In the genomic region with DNA sequence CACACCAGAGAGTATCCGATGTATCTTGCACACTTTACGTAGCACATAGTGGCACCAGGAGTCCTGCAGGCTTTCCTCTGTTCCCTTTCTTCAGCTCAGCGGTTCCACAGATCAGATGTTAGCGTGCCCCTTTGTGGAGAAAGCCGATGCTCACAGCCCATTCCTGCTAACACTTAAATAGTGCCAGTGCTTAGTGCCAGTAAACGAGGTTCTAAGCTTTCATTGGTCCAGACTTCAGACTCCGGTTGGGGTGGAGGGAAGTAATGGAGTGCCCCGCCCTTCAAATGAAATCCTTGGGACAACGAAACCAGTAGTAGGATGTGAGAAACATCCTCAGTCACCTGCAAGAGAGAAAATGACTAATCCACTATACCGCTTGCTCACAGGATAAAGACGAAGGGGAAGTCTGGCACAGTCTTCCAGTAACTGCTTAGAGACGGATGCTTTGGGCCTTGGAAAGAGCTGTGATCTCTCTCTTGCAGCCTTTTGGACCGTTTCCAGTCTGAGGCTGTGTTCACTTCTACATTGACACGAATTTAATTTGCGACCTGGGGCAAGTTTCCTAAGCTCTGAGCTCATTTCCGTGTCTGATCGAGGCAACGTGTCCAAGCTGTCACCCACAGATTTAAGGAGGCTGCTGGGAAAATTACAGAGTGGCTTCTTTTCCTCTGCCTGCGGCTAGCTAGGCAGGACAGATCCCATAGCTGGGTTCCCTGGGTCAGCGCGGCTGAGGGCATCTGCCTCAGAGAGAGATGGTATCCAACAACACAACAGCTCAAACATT, we compare ENCODE assay signal across 8 mouse cellular contexts. TPM values are rescaled to one million over a fixed set of nuclear protein-coding genes. Genes with fewer than 3 reads are reported as not detected.
DNase-seq lines count a peak whose midpoint lies in the region; ATAC-seq and TF ChIP-seq lines count a peak whose summit lies in the region.

No protein-coding gene starts in this region.

- no peak overlapping the region for H3K4me2 ChIP-seq in midbrain, embryonic 11.5 days
- no peak overlapping the region for H3K4me2 ChIP-seq in midbrain, embryonic 13.5 days (replicated peaks)
- H3K4me2 ChIP-seq in intestine, embryonic 16.5 days (ENCODE audit: low read depth, low read length), result no peak overlapping the region
- H3K4me2 ChIP-seq in lung, embryonic 14.5 days, result peak overlapping the region; percentile 31

- peak; percentile 82 for DNase-seq in midbrain, embryonic 11.5 days (ENCODE audit: low spot score, missing footprints)
- peak; percentile 16 to 29 for DNase-seq in cerebellum, adult 2 months
- DNase-seq in gonadal fat pad, adult 2 months (ENCODE audit: low read depth), result peak; percentile 42
- peak; percentile 79 for DNase-seq in lung, embryonic 14.5 days
- DNase-seq in urinary bladder, adult 2 months (ENCODE audit: low spot score), result peak; percentile 25
- no peak for DNase-seq in spleen, adult 12 weeks (ENCODE audit: low spot score)

- no peaks in the 10 kb centered on the region for H3K9me3 ChIP-seq in midbrain, embryonic 11.5 days (ENCODE audit: control insufficient read depth, low read length)
- H3K9me3 ChIP-seq in midbrain, embryonic 13.5 days, result no peaks in the 10 kb centered on the region
- H3K9me3 ChIP-seq in intestine, embryonic 16.5 days (ENCODE audit: control insufficient read depth, low read length), result no peaks in the 10 kb centered on the region
- no peaks in the 10 kb centered on the region for H3K9me3 ChIP-seq in lung, embryonic 14.5 days (ENCODE audit: low read depth, low read length)

- no peak for TF ChIP-seq CTCF in cerebellum, adult 2 months (IDR thresholded peaks at IDR 0.05; ENCODE audit: borderline replicate concordance, insufficient read depth, low read depth, low read length)
- TF ChIP-seq CTCF in lung, embryonic 14.5 days (IDR thresholded peaks at IDR 0.05; ENCODE audit: low read depth), result no peak

- no peaks in the 10 kb centered on the region for H3K36me3 ChIP-seq in midbrain, embryonic 11.5 days (ENCODE audit: control insufficient read depth, insufficient read depth, low read length)
- no peaks in the 10 kb centered on the region for H3K36me3 ChIP-seq in midbrain, embryonic 13.5 days
- no peaks in the 10 kb centered on the region for H3K36me3 ChIP-seq in intestine, embryonic 16.5 days (ENCODE audit: control insufficient read depth, insufficient read depth, low read length)
- no peaks in the 10 kb centered on the region for H3K36me3 ChIP-seq in lung, embryonic 14.5 days (ENCODE audit: insufficient read depth)

- no peaks in the 10 kb centered on the region for H3K27me3 ChIP-seq in midbrain, embryonic 11.5 days (ENCODE audit: control insufficient read depth, insufficient read depth, low read length)
- no peaks in the 10 kb centered on the region for H3K27me3 ChIP-seq in midbrain, embryonic 13.5 days
- no peaks in the 10 kb centered on the region for H3K27me3 ChIP-seq in cerebellum, adult 2 months (ENCODE audit: control insufficient read depth, insufficient read depth, low read length)
- no peaks in the 10 kb centered on the region for H3K27me3 ChIP-seq in intestine, embryonic 16.5 days (replicated peaks; ENCODE audit: control insufficient read depth, insufficient read depth, low read length)
- H3K27me3 ChIP-seq in lung, embryonic 14.5 days (ENCODE audit: insufficient read depth, low read length), result no peaks in the 10 kb centered on the region

- no peak for ATAC-seq in midbrain, embryonic 11.5 days (ENCODE audit: low FRiP score)
- ATAC-seq in midbrain, embryonic 13.5 days, result no peak
- peak; percentile 68 for ATAC-seq in intestine, embryonic 16.5 days
- peak; percentile 62 for ATAC-seq in lung, embryonic 14.5 days (ENCODE audit: insufficient read depth)

- WGBS in midbrain, embryonic 11.5 days, result 80% methylated on average over 21 of the region's 21 CpGs
- WGBS in midbrain, embryonic 13.5 days, result 78% methylated on average over 21 of the region's 21 CpGs
- 19% methylated on average over 21 of the region's 21 CpGs for WGBS in cerebellum, adult 2 months
- WGBS in intestine, embryonic 16.5 days, result 55% methylated on average over 21 of the region's 21 CpGs
- WGBS in lung, embryonic 14.5 days, result 53% methylated on average over 21 of the region's 21 CpGs

- H3K27ac ChIP-seq in midbrain, embryonic 11.5 days (ENCODE audit: low read depth, low read length), result no peak overlapping the region
- H3K27ac ChIP-seq in midbrain, embryonic 13.5 days, result no peak overlapping the region
- 0 out of 2 replicates have a peak overlapping the region, but pooled peaks have one; percentile 28 for H3K27ac ChIP-seq in cerebellum, adult 2 months (ENCODE audit: insufficient read depth, low read length)
- peak overlapping the region; percentile 57 for H3K27ac ChIP-seq in intestine, embryonic 16.5 days (ENCODE audit: low read length)
- H3K27ac ChIP-seq in lung, embryonic 14.5 days (ENCODE audit: low read depth), result peak overlapping the region; percentile 69; the same call in 1 of the 2 replicates

- H3K9ac ChIP-seq in midbrain, embryonic 11.5 days (ENCODE audit: low read length), result no peak overlapping the region
- no peak overlapping the region for H3K9ac ChIP-seq in midbrain, embryonic 13.5 days (replicated peaks)
- no peak overlapping the region for H3K9ac ChIP-seq in intestine, embryonic 16.5 days (ENCODE audit: low read depth, low read length)
- H3K9ac ChIP-seq in lung, embryonic 14.5 days, result no peak overlapping the region

- H3K4me3 ChIP-seq in midbrain, embryonic 11.5 days (ENCODE audit: low read depth, low read length), result no peak overlapping the region
- H3K4me3 ChIP-seq in midbrain, embryonic 13.5 days (replicated peaks), result no peak overlapping the region
- H3K4me3 ChIP-seq in cerebellum, adult 2 months (replicated peaks; ENCODE audit: insufficient read depth, low read depth, low read length), result peak overlapping the region; percentile 33
- H3K4me3 ChIP-seq in intestine, embryonic 16.5 days (ENCODE audit: low read length), result peak overlapping the region; percentile 20
- peak overlapping the region; percentile 22 for H3K4me3 ChIP-seq in lung, embryonic 14.5 days (ENCODE audit: low read depth, low read length)

- no peak for TF ChIP-seq POLR2A in cerebellum, adult 2 months (IDR thresholded peaks at IDR 0.05; ENCODE audit: borderline replicate concordance, insufficient read depth, low read length)

- no peaks in the 10 kb centered on the region for H3K4me1 ChIP-seq in midbrain, embryonic 11.5 days (ENCODE audit: control insufficient read depth, insufficient read depth, low read length)
- no peaks in the 10 kb centered on the region for H3K4me1 ChIP-seq in midbrain, embryonic 13.5 days (replicated peaks)
- H3K4me1 ChIP-seq in cerebellum, adult 2 months (ENCODE audit: control insufficient read depth, insufficient read depth, low read length), result peaks cover 4% of the 10 kb centered on the region; the same call in 1 of the 2 replicates
- peaks cover 5% of the 10 kb centered on the region; the same call in 1 of the 2 replicates for H3K4me1 ChIP-seq in intestine, embryonic 16.5 days (ENCODE audit: control insufficient read depth, insufficient read depth, low read length)
- peaks cover 12% of the 10 kb centered on the region; the same call in 1 of the 2 replicates for H3K4me1 ChIP-seq in lung, embryonic 14.5 days (ENCODE audit: insufficient read depth)

RNA-seq across cellular contexts. Expression of a gene that starts 6.9 kb away (rescaled TPM):
- polyA plus RNA-seq in midbrain, embryonic 11.5 days (2014; fragmentation: Nextera tagmentation; extraction: Ambion mirVana), result 30.6 and 31.7 TPM in 2 replicates
- polyA plus RNA-seq in midbrain, embryonic 13.5 days (2015; fragmentation: Nextera tagmentation; extraction: Ambion mirVana), result 14.9 and 24.5 TPM in 2 replicates
- 28.0 and 30.8 TPM in 2 replicates for polyA plus RNA-seq in cerebellum, adult 2 months (2012; rRNA removed)
- 70.2 and 95.2 TPM in 2 replicates for polyA plus RNA-seq in gonadal fat pad, adult 2 months (2012; rRNA removed)
- 68.3 and 68.4 TPM in 2 replicates for polyA plus RNA-seq in intestine, embryonic 16.5 days (2015; fragmentation: Nextera tagmentation; extraction: Ambion mirVana)
- polyA plus RNA-seq in lung, embryonic 14.5 days (2014; fragmentation: Nextera tagmentation; extraction: Ambion mirVana), result 53.8 and 60.9 TPM in 2 replicates
- polyA plus RNA-seq in urinary bladder, adult 2 months (2012; rRNA removed), result 126 and 175 TPM in 2 replicates

Comparison
In these comparisons a context has a peak if more than half of its experiments do, and no peak if none do; other contexts are left out.
1. ATAC-seq: peak in intestine, embryonic 16.5 days (single experiment) and lung, embryonic 14.5 days (single experiment); none in midbrain, embryonic 11.5 days (single experiment) and midbrain, embryonic 13.5 days (single experiment).
2. H3K27ac ChIP-seq: peak in cerebellum, adult 2 months (single experiment), intestine, embryonic 16.5 days (single experiment) and lung, embryonic 14.5 days (single experiment); none in midbrain, embryonic 11.5 days (single experiment) and midbrain, embryonic 13.5 days (single experiment).
3. H3K4me3 ChIP-seq: peak in cerebellum, adult 2 months (single experiment), intestine, embryonic 16.5 days (single experiment) and lung, embryonic 14.5 days (single experiment); none in midbrain, embryonic 11.5 days (single experiment) and midbrain, embryonic 13.5 days (single experiment).